Mouse (Mus musculus) hindbrain, embryonic 16.5 days (tissue): Measurements from ENCODE around the gene Smg6. TPM values are rescaled to one million over a fixed set of nuclear protein-coding genes. Genes with fewer than 3 reads are reported as not detected.
A peak's percentile ranks its signal among the peaks of the same experiment; 100 is the strongest.

Experiments used
- ATAC-seq: fragments of 200-750 bp; cut with Nextera tagmentation; 2 replicates; pipeline ENCODE4 v1.8.0; 2017; ENCODE audit warnings: moderate TSS enrichment, moderate library complexity
- H3K27ac ChIP-seq: fragments of 300-500 bp; sonication (generic); 2 replicates; pipeline ENCODE4 v1.5.1; 2014; ENCODE audit warnings: low read depth, mild to moderate bottlenecking, control low read depth, low read length, moderate library complexity
- H3K27me3 ChIP-seq: fragments of 300-500 bp; sonication (generic); replicated peaks from 2 replicates; pipeline ENCODE4 v1.6.1; 2014; ENCODE audit warnings: low read length; ENCODE audit not compliant: control insufficient read depth, insufficient read depth
- H3K36me3 ChIP-seq: fragments of 300-500 bp; sonication (generic); 2 replicates; pipeline ENCODE4 v1.6.1; 2014; ENCODE audit warnings: mild to moderate bottlenecking, low read length, moderate library complexity, mixed read lengths; ENCODE audit not compliant: control insufficient read depth, insufficient read depth
- H3K4me1 ChIP-seq: fragments of 300-500 bp; sonication (generic); 2 replicates; pipeline ENCODE4 v1.6.1; 2014; ENCODE audit warnings: low read depth, low read length; ENCODE audit not compliant: control insufficient read depth, insufficient read depth
- H3K4me2 ChIP-seq: fragments of 300-500 bp; sonication (generic); 2 replicates; pipeline ENCODE4 v1.6.1; 2014; ENCODE audit warnings: mild to moderate bottlenecking, low read length, control low read depth, moderate library complexity
- H3K4me3 ChIP-seq: fragments of 300-500 bp; sonication (generic); 2 replicates; pipeline ENCODE4 v1.5.1; 2014; ENCODE audit warnings: mild to moderate bottlenecking, low read length, control low read depth, moderate library complexity
- H3K9ac ChIP-seq: fragments of 300-500 bp; sonication (generic); 2 replicates; pipeline ENCODE4 v1.6.1; 2014; ENCODE audit warnings: low read depth, mild to moderate bottlenecking, control low read depth, low read length, moderate library complexity
- H3K9me3 ChIP-seq: fragments of 300-500 bp; sonication (generic); 2 replicates; pipeline ENCODE4 v1.6.1; 2014; ENCODE audit warnings: mild to moderate bottlenecking, low read length, moderate library complexity; ENCODE audit not compliant: control insufficient read depth
- WGBS: fragments of 180-500 bp; shearing (Covaris S2); extraction: QIAGEN DNeasy Blood & Tissue Kit; methylation state at CpG from one replicate; pipeline ENCODE4 v1.1.7; 2014; 5-methylcytosine and 5-hydroxymethylcytosine counted together
- polyA plus RNA-seq: library from polyadenylated mRNA; unstranded; fragments of >200 nt; fragmentation: Nextera tagmentation; extraction: Ambion mirVana; gene quantifications from 2 replicates; pipeline ENCODE4 v1.2.1, GENCODE M21; 2015

Gene Smg6
- polyA plus RNA-seq, 1 experiment from 2014 or later, result 11.6 TPM

- WGBS, result 82% methylated on average over 2 of the region's 2 CpGs
- no peak overlapping the region for H3K9ac ChIP-seq
- no peaks in the 10 kb centered on the region for H3K27me3 ChIP-seq
- peaks cover 12% of the 10 kb centered on the region for H3K4me1 ChIP-seq
- peaks cover 15% of the 10 kb centered on the region; the same call in 1 of the 2 replicates for H3K36me3 ChIP-seq
- no peak overlapping the region for H3K4me2 ChIP-seq
- no peak for ATAC-seq
- no peaks in the 10 kb centered on the region for H3K9me3 ChIP-seq
- H3K4me3 ChIP-seq, result no peak overlapping the region
- H3K27ac ChIP-seq, result no peak overlapping the region
Measured at GRCm38 (mm10) chr11:75145841-75146240, 220.2 kb downstream of the Smg6 start.

GRCm38 (mm10) chr11:75147106-75147845 is 221.7 kb downstream of the Smg6 start:
- Histone ChIP-seq H3K4me3 (no peak overlapping the region), H3K36me3 (peaks cover 15% of the 10 kb centered on the region; the same call in 1 of the 2 replicates), H3K27ac (peak overlapping the region; percentile 74), H3K9me3 (no peaks in the 10 kb centered on the region), H3K4me2 (no peak overlapping the region), H3K27me3 (no peaks in the 10 kb centered on the region), H3K4me1 (peaks cover 12% of the 10 kb centered on the region), H3K9ac (no peak overlapping the region)
- 33% methylated on average over 11 of the region's 11 CpGs for WGBS
- ATAC-seq, result peak; percentile 78

GRCm38 (mm10) chr11:75147846-75148168 is 222.2 kb downstream of the Smg6 start:
- H3K4me1 ChIP-seq, result peaks cover 12% of the 10 kb centered on the region
- H3K36me3 ChIP-seq, result peaks cover 14% of the 10 kb centered on the region; the same call in 1 of the 2 replicates
- no peak for ATAC-seq
- no peak overlapping the region for H3K4me2 ChIP-seq
- H3K27me3 ChIP-seq, result no peaks in the 10 kb centered on the region
- H3K9me3 ChIP-seq, result no peaks in the 10 kb centered on the region
- no peak overlapping the region for H3K4me3 ChIP-seq
- no peak overlapping the region for H3K9ac ChIP-seq
- peak overlapping the region; percentile 74 for H3K27ac ChIP-seq
- WGBS, result 46% methylated on average over 3 of the region's 3 CpGs

GRCm38 (mm10) chr11:75148332-75149035 is 222.9 kb downstream of the Smg6 start:
- H3K4me3 ChIP-seq, result no peak overlapping the region
- peak overlapping the region; percentile 74 for H3K27ac ChIP-seq
- ATAC-seq, result peak; percentile 4; the same call in 1 of the 2 replicates
- peaks cover 12% of the 10 kb centered on the region; the same call in 1 of the 2 replicates for H3K36me3 ChIP-seq
- H3K4me2 ChIP-seq, result no peak overlapping the region
- no peak overlapping the region for H3K9ac ChIP-seq
- 93% methylated on average over 10 of the region's 11 CpGs for WGBS
- H3K27me3 ChIP-seq, result no peaks in the 10 kb centered on the region
- H3K9me3 ChIP-seq, result no peaks in the 10 kb centered on the region
- peaks cover 12% of the 10 kb centered on the region for H3K4me1 ChIP-seq

- peaks cover 12% of the 10 kb centered on the region for H3K4me1 ChIP-seq
- no peaks in the 10 kb centered on the region for H3K27me3 ChIP-seq
- 86% methylated on average over 1 of the region's 1 CpGs for WGBS
- no peak overlapping the region for H3K4me3 ChIP-seq
- H3K9ac ChIP-seq, result no peak overlapping the region
- no peak overlapping the region for H3K27ac ChIP-seq
- H3K4me2 ChIP-seq, result no peak overlapping the region
- H3K9me3 ChIP-seq, result no peaks in the 10 kb centered on the region
- no peak for ATAC-seq
- peaks cover 6% of the 10 kb centered on the region; the same call in 1 of the 2 replicates for H3K36me3 ChIP-seq
Measured at GRCm38 (mm10) chr11:75150346-75150745, 224.7 kb downstream of the Smg6 start.

- no peaks in the 10 kb centered on the region; the same call in 1 of the 2 replicates for H3K4me1 ChIP-seq
- peak overlapping the region; percentile 44 for H3K27ac ChIP-seq
- H3K9ac ChIP-seq, result no peak overlapping the region
- no peak for ATAC-seq
- no peak overlapping the region for H3K4me3 ChIP-seq
- H3K9me3 ChIP-seq, result no peaks in the 10 kb centered on the region
- peaks cover 6% of the 10 kb centered on the region; the same call in 1 of the 2 replicates for H3K36me3 ChIP-seq
- 82% methylated on average over 18 of the region's 18 CpGs for WGBS
- H3K27me3 ChIP-seq, result no peaks in the 10 kb centered on the region
- no peak overlapping the region for H3K4me2 ChIP-seq
Measured at GRCm38 (mm10) chr11:75152603-75153557, 227.3 kb downstream of the Smg6 start.

- Histone ChIP-seq H3K4me3 (no peak overlapping the region), H3K9ac (no peak overlapping the region), H3K4me1 (no peaks in the 10 kb centered on the region), H3K27me3 (no peaks in the 10 kb centered on the region), H3K4me2 (no peak overlapping the region), H3K36me3 (peaks cover 6% of the 10 kb centered on the region; the same call in 1 of the 2 replicates), H3K9me3 (no peaks in the 10 kb centered on the region), H3K27ac (no peak overlapping the region)
- WGBS, result 74% methylated on average over 6 of the region's 6 CpGs
- no peak for ATAC-seq
Measured at GRCm38 (mm10) chr11:75154053-75154585, 228.5 kb downstream of the Smg6 start.

GRCm38 (mm10) chr11:75155985-75156384 is 230.4 kb downstream of the Smg6 start:
- no peak for ATAC-seq
- no peaks in the 10 kb centered on the region for H3K27me3 ChIP-seq
- H3K36me3 ChIP-seq, result peaks cover 3% of the 10 kb centered on the region; the same call in 1 of the 2 replicates
- H3K4me3 ChIP-seq, result no peak overlapping the region
- H3K4me2 ChIP-seq, result no peak overlapping the region
- H3K4me1 ChIP-seq, result no peaks in the 10 kb centered on the region
- H3K9ac ChIP-seq, result no peak overlapping the region
- WGBS, result 77% methylated on average over 6 of the region's 6 CpGs
- H3K9me3 ChIP-seq, result no peaks in the 10 kb centered on the region
- no peak overlapping the region for H3K27ac ChIP-seq
